Mouse (Mus musculus): Measurements from ENCODE around the gene Nlgn1. TPM values are rescaled to one million over a fixed set of nuclear protein-coding genes. Genes with fewer than 3 reads are reported as not detected.
"Not testable (repeated sequence)": the region's sequence is repeated elsewhere in the genome, so short reads cannot be mapped to it uniquely, and the experiment has no call there.

Gene Nlgn1
- polyA plus RNA-seq, 1 experiment from 2014 or later: 1.5 TPM

DNA sequence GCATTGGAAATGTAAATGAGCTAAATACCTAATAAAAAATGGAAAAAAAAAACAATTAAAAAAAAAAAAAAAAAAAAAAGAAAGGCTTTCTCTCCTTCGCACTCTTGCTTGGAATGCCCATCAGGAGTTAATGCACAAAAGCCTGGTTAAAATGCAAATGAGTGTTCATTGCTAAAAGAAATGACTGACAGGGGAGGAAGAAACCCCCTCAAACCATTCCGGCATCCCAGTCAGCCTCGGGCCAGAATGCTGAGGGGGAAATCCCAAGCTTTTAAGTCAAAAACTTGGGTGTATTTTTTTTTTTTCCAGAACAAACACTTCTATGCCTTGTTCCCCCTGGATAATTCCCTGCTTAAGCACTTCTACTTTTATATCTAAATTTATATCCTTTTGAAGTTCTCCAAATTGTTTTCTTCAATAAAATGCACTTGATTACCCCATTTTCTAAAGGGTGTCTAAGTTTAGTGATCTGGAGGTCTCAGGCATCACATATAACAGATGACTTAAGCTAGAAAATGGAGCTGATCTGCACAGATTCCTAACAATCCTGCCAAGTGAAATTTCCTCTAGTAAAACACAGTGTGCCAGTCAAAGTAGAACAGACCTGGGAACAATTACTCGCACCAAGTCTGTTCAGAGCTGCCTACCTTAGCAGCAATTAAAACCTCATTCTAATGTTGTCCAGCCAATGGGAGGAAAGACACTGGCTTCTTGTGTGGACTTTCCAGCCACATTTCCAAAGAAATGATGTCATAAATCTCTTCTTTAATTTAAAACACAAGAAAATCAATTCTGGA lies 686.2 kb downstream of the Nlgn1 start:
- WGBS: 75% methylated on average over 4 of the region's 4 CpGs
- no peaks in the 10 kb centered on the region for H3K4me1 ChIP-seq (ENCODE audit: insufficient read depth, low read length)

DNA sequence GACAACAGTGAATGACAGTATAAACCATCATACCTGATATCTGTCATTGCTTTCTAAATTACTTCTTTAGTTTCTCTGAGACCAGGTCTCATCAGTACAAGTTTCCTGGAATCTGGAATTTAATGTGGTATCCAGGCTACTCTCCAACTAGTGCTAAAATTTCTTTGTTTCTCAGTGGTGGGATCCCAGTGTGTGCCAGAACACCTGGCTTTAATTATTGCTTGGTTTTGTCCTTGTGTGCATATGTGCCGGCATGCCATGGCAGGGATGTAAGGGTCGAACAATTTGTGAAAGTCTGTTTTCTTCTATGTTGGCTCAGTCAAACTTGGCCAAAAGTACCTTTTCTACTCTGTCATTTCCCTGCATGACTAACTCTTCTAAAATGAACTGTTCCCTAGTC lies 703.1 kb downstream of the Nlgn1 start:
- Histone ChIP-seq H3K4me1 (ENCODE audit: insufficient read depth, low read length) (no peaks in the 10 kb centered on the region), H3K4me2 (replicated peaks; ENCODE audit: low read depth, low read length) (no peak overlapping the region), H3K27me3 (ENCODE audit: insufficient read depth, low read length) (no peaks in the 10 kb centered on the region), H3K9ac (replicated peaks; ENCODE audit: low read length) (no peak overlapping the region), H3K36me3 (ENCODE audit: insufficient read depth, low read length) (no peaks in the 10 kb centered on the region), H3K9me3 (ENCODE audit: low read length) (no peaks in the 10 kb centered on the region), H3K4me3 (ENCODE audit: low read length) (no peak overlapping the region), H3K27ac (ENCODE audit: low read length) (no peak overlapping the region)
- no peak for ATAC-seq (ENCODE audit: low FRiP score, low TSS enrichment)
- WGBS: 95% methylated on average over 2 of the region's 2 CpGs

More for the DNA sequence above, 686.2 kb downstream of the Nlgn1 start:
- no peak for ATAC-seq (ENCODE audit: low FRiP score, low TSS enrichment)
- Histone ChIP-seq H3K36me3 (ENCODE audit: insufficient read depth, low read length) (no peaks in the 10 kb centered on the region), H3K27ac (ENCODE audit: low read length) (no peak overlapping the region), H3K9ac (replicated peaks; ENCODE audit: low read length) (no peak overlapping the region), H3K4me2 (replicated peaks; ENCODE audit: low read depth, low read length) (no peak overlapping the region), H3K9me3 (ENCODE audit: low read length) (no peaks in the 10 kb centered on the region), H3K4me3 (ENCODE audit: low read length) (no peak overlapping the region), H3K27me3 (ENCODE audit: insufficient read depth, low read length) (no peaks in the 10 kb centered on the region)

DNA sequence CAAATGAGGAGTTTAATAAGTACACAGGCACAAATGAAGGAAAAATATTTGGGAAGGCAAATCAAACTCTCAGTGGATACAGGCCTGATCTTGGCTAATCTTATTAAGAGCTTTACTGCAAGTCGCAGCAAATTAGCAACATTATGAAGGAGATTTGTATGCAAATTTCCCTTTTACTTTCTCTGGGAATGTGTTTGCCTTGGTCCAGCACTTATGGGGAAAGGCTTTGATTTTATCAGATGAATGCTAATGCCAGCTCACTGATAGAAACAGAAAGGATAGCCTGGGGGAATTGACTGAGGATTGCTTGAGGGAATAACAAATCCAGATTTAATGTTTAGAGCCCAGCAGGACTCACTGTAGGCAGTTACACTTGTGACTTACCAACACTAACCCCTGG lies 725.7 kb downstream of the Nlgn1 start:
- no peaks in the 10 kb centered on the region for H3K4me1 ChIP-seq (ENCODE audit: insufficient read depth, low read length)
- no peaks in the 10 kb centered on the region for H3K36me3 ChIP-seq (ENCODE audit: insufficient read depth, low read length)
- ATAC-seq (ENCODE audit: low FRiP score, low TSS enrichment): no peak
- H3K27me3 ChIP-seq (ENCODE audit: insufficient read depth, low read length): no peaks in the 10 kb centered on the region
- no peak overlapping the region for H3K4me2 ChIP-seq (replicated peaks; ENCODE audit: low read depth, low read length)
- H3K4me3 ChIP-seq (ENCODE audit: low read length): no peak overlapping the region
- no peaks in the 10 kb centered on the region for H3K9me3 ChIP-seq (ENCODE audit: low read length)
- H3K9ac ChIP-seq (replicated peaks; ENCODE audit: low read length): no peak overlapping the region
- H3K27ac ChIP-seq (ENCODE audit: low read length): no peak overlapping the region
- WGBS: 58% methylated on average over 1 of the region's 1 CpGs

DNA sequence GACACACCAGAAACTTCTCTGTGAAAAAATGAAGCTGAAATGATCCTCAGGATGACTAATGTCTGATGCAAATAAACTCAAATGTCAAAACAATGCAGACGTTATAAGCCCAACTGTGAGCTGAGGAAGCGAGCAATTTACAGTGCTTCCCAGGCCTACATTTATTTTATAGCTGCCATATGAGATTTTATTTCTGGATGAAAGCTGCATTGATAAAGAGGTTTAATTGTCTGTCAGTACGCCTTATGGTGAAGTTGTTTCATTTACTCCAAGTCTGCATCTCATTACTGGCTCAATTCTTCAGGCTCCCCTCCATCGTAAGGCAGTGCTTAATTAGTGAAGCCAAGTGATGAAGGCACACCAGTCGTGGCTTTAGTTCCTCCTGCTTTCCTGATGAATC lies 734.7 kb downstream of the Nlgn1 start:
- no peak overlapping the region for H3K27ac ChIP-seq (ENCODE audit: low read length)
- H3K4me3 ChIP-seq (ENCODE audit: low read length): no peak overlapping the region
- H3K9me3 ChIP-seq (ENCODE audit: low read length): no peaks in the 10 kb centered on the region
- no peaks in the 10 kb centered on the region for H3K27me3 ChIP-seq (ENCODE audit: insufficient read depth, low read length)
- no peak overlapping the region for H3K4me2 ChIP-seq (replicated peaks; ENCODE audit: low read depth, low read length)
- H3K4me1 ChIP-seq (ENCODE audit: insufficient read depth, low read length): no peaks in the 10 kb centered on the region
- no peak overlapping the region for H3K9ac ChIP-seq (replicated peaks; ENCODE audit: low read length)
- no peak for ATAC-seq (ENCODE audit: low FRiP score, low TSS enrichment)
- no peaks in the 10 kb centered on the region for H3K36me3 ChIP-seq (ENCODE audit: insufficient read depth, low read length)
- WGBS: 71% methylated on average over 5 of the region's 5 CpGs

DNA sequence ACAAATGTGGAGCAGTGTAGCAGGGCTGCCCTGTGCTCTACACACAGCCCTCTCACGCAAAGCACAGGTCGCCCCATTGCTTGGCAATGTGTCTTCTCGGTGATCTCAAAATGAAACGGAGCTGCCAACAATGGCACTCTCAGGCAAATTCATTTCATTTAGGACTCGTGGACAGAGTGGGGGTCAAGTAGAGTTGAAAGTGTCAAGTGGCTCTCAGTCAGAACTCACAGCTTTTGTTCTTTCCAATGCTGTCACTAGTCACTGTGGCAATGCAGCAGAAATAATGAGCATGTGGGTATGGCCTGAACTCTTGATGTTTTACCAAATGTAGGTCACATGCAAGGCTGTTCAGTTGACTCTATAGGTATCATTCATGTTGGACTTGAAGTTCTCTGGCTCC lies 756.7 kb downstream of the Nlgn1 start:
- Histone ChIP-seq H3K27me3 (ENCODE audit: insufficient read depth, low read length) (no peaks in the 10 kb centered on the region), H3K27ac (ENCODE audit: low read length) (no peak overlapping the region), H3K9me3 (ENCODE audit: low read length) (no peaks in the 10 kb centered on the region), H3K4me1 (ENCODE audit: insufficient read depth, low read length) (no peaks in the 10 kb centered on the region), H3K9ac (replicated peaks; ENCODE audit: low read length) (no peak overlapping the region), H3K36me3 (ENCODE audit: insufficient read depth, low read length) (no peaks in the 10 kb centered on the region), H3K4me3 (ENCODE audit: low read length) (no peak overlapping the region), H3K4me2 (replicated peaks; ENCODE audit: low read depth, low read length) (no peak overlapping the region)
- ATAC-seq (ENCODE audit: low FRiP score, low TSS enrichment): no peak
- WGBS: 79% methylated on average over 5 of the region's 5 CpGs

DNA sequence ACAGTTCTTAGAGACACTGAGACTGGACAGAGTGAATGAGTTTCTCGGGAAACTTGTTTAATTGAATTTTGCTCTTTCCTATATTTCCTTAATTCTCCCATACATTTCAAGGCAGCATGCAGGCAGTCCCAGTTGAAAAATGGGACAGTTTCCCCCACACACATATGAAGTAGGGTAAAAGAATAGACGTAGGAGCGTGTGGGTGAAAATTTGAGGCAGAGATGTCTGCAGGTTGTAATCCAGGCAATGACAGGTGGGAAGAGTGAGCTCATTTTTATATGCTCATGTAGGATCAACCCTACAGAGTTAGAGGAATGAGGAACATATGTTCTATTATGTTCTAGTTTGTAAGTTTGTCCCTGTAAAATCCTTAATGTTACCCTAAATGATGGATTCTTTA lies 757.4 kb downstream of the Nlgn1 start:
- Histone ChIP-seq H3K36me3 (ENCODE audit: insufficient read depth, low read length) (no peaks in the 10 kb centered on the region), H3K9ac (replicated peaks; ENCODE audit: low read length) (no peak overlapping the region), H3K4me3 (ENCODE audit: low read length) (no peak overlapping the region), H3K9me3 (ENCODE audit: low read length) (no peaks in the 10 kb centered on the region), H3K4me2 (replicated peaks; ENCODE audit: low read depth, low read length) (no peak overlapping the region), H3K27ac (ENCODE audit: low read length) (no peak overlapping the region), H3K27me3 (ENCODE audit: insufficient read depth, low read length) (no peaks in the 10 kb centered on the region), H3K4me1 (ENCODE audit: insufficient read depth, low read length) (no peaks in the 10 kb centered on the region)
- no peak for ATAC-seq (ENCODE audit: low FRiP score, low TSS enrichment)
- WGBS: 87% methylated on average over 3 of the region's 3 CpGs

DNA sequence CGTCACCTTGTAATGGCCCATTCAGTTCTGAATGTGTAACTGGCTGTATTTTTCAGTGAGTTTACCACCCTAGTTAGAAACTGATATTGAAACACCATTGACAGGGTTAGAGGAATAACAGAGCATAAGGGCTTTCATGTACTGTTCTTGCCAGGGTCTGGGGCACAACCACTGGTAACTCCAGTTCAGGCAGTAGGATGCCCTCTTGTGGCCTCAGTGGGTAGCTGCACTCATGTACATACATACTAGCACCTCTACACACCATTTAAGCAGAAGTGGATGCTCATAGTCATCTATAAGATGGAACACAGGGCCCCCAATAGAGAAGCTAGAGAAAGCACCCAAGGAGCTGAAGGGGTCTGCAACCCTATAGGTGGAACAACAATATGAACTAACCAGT lies 773.7 kb downstream of the Nlgn1 start:
- H3K4me3 ChIP-seq (ENCODE audit: low read length); H3K36me3 ChIP-seq (ENCODE audit: insufficient read depth, low read length); ATAC-seq (ENCODE audit: low FRiP score, low TSS enrichment); H3K27ac ChIP-seq (ENCODE audit: low read length); H3K4me2 ChIP-seq (replicated peaks; ENCODE audit: low read depth, low read length); H3K4me1 ChIP-seq (ENCODE audit: insufficient read depth, low read length); H3K9me3 ChIP-seq (ENCODE audit: low read length); H3K27me3 ChIP-seq (ENCODE audit: insufficient read depth, low read length); H3K9ac ChIP-seq (replicated peaks; ENCODE audit: low read length): not testable (repeated sequence)
- 85% methylated on average over 1 of the region's 1 CpGs for WGBS

DNA sequence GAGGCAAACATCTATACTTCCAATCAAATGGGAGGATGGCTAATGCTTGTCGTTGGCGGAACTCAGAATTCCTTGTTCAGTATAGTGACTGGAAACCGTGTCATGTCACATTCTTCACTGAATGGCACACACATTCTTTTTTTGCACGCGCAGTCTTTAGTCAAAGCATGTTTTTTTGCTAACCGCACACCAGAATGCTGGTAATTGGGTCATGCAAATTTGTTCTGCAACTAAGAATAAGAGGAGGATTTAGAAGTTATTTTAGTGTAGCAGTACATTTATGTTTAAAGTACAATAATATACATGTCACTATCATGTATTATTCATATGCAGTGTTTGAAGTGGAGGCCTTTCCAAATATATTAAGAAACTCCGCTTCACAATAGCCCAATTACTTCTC lies 783.2 kb downstream of the Nlgn1 start:
- not testable (repeated sequence) for H3K4me1 ChIP-seq (ENCODE audit: insufficient read depth, low read length); H3K4me2 ChIP-seq (replicated peaks; ENCODE audit: low read depth, low read length); H3K4me3 ChIP-seq (ENCODE audit: low read length); H3K9me3 ChIP-seq (ENCODE audit: low read length); H3K36me3 ChIP-seq (ENCODE audit: insufficient read depth, low read length); H3K27ac ChIP-seq (ENCODE audit: low read length); ATAC-seq (ENCODE audit: low FRiP score, low TSS enrichment); H3K27me3 ChIP-seq (ENCODE audit: insufficient read depth, low read length); H3K9ac ChIP-seq (replicated peaks; ENCODE audit: low read length)
- WGBS: 98% methylated on average over 3 of the region's 7 CpGs

DNA sequence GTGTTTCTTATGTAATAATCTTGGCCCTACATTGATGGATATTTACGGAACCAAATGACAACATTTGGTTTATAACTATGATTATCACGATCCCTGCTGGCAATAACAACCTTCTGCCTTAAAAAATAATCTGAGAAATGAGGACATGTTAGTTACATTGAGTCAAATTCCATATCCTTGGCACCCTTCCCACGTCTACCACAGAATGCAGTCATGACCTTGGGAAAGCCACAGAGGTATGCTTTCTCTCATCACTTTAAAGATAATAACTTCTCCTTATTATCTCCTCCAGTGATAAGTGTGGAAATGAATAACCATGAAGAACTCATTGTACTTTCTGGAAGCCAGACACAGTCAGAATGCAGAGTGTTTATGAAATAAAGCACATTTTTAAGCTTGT lies 808.0 kb downstream of the Nlgn1 start:
- H3K9me3 ChIP-seq (ENCODE audit: low read length); H3K27me3 ChIP-seq (ENCODE audit: insufficient read depth, low read length); H3K4me1 ChIP-seq (ENCODE audit: insufficient read depth, low read length); H3K36me3 ChIP-seq (ENCODE audit: insufficient read depth, low read length); H3K9ac ChIP-seq (replicated peaks; ENCODE audit: low read length); H3K4me2 ChIP-seq (replicated peaks; ENCODE audit: low read depth, low read length); H3K4me3 ChIP-seq (ENCODE audit: low read length); ATAC-seq (ENCODE audit: low FRiP score, low TSS enrichment); H3K27ac ChIP-seq (ENCODE audit: low read length): not testable (repeated sequence)
- WGBS: 60% methylated on average over 1 of the region's 3 CpGs

DNA sequence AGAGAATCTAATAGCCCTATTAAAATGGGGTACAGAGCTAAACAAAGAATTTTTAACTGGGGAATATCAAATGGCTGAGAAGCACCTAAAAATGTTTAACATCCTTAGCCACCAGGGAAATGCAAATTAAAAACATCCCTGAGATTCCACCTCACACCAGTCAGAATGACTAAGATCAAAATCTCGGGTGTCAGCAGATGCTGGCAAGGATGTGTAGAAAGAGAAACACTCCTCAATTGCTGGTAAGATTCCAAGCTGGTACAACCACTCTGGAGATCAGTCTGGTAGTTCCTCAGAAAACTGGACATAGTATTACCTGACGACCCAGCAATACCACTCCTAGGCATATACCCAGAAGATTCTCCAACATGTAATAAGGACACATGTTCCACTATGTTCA lies 869.2 kb downstream of the Nlgn1 start:
- Histone ChIP-seq H3K4me1 (ENCODE audit: insufficient read depth, low read length) (no peaks in the 10 kb centered on the region), H3K4me2 (replicated peaks; ENCODE audit: low read depth, low read length) (no peak overlapping the region), H3K9me3 (ENCODE audit: low read length) (no peaks in the 10 kb centered on the region), H3K9ac (replicated peaks; ENCODE audit: low read length) (no peak overlapping the region), H3K27ac (ENCODE audit: low read length) (no peak overlapping the region), H3K36me3 (ENCODE audit: insufficient read depth, low read length) (no peaks in the 10 kb centered on the region), H3K4me3 (ENCODE audit: low read length) (no peak overlapping the region), H3K27me3 (ENCODE audit: insufficient read depth, low read length) (no peaks in the 10 kb centered on the region)
- ATAC-seq (ENCODE audit: low FRiP score, low TSS enrichment): no peak
- 72% methylated on average over 2 of the region's 2 CpGs for whole genome bisulfite sequencing

Measured in kidney, embryonic 16.5 days (tissue).